Mouse (Mus musculus) ES-E14 (cell line): ENCODE data around the gene Olfr1247.

Experiments
- MAFK ChIP-seq: IDR thresholded peaks from 2 replicates; pipeline ENCODE4 v1.6.1; 2014; ENCODE audit warnings: mild to moderate bottlenecking, low read depth, low read length, inconsistent platforms; ENCODE audit not compliant: insufficient read depth
- ZC3H11A ChIP-seq: IDR thresholded peaks from 2 replicates; pipeline ENCODE4 v1.6.1; 2012; ENCODE audit warnings: low read depth, mild to moderate bottlenecking, inconsistent platforms, low read length, borderline replicate concordance
- ZNF384 ChIP-seq: IDR thresholded peaks from 2 replicates; pipeline ENCODE4 v1.6.1; 2012; ENCODE audit warnings: low read depth, low read length, inconsistent platforms

- TF ChIP-seq ZNF384 (no peak), ZC3H11A (no peak), MAFK (no peak)
These were observed at the start of gene Olfr1247 for GRCm38 (mm10) chr2:89614030-89614429.
